Mouse (Mus musculus): ENCODE data around the gene Cdip1.
A peak's percentile ranks its signal among the peaks of the same experiment; 100 is the strongest.

DNA sequence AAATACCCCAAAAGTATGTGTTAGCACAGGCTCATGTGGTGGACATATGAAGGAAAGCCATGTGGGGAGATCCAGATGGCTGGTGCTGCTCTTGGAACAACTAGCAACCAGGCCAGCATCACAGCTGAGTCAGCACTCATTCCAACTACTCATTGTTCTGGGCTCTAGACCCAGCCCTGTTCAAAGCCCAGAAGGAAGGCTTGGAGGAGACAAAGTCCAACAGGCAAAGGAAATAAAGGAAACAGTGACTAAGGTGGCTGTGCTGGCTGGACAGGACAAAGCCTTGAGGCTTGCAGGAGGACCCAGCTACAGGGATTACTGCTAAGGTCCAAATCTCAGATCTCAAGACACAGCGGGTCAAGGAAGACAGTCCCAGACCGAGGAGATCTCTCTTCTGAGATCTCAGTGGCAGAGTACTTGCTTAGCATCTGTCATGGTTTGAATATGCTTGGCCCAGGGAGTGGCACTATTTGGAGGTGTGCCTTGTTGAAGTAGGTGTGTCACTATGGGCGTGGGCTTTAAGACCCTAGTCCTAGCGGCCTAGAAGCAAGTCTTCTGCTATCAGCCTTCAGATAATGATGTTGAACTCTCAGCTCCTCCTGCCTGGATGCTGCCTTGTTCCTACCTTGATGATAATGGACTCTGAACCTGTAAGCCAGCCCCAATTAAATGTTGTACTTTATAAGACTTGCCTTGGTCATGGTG, 12.0 kb downstream of the Cdip1 start:
- TF ChIP-seq ZNF384 (IDR thresholded peaks at IDR 0.05; ENCODE audit: low read depth, low read length) (no peak), ZC3H11A (IDR thresholded peaks at IDR 0.05; ENCODE audit: borderline replicate concordance, low read depth, low read length) (no peak), MAFK (IDR thresholded peaks at IDR 0.05; ENCODE audit: insufficient read depth, low read depth, low read length) (peak; percentile 48; the same call in 1 of the 2 replicates), HCFC1 (IDR thresholded peaks at IDR 0.05; ENCODE audit: borderline replicate concordance, insufficient read depth, low read length) (no peak)
